Mouse (Mus musculus) olfactory bulb, adult 2 months (tissue): ENCODE measurements around the gene Abi3.

Source experiments
- CTCF ChIP-seq: fragments of 200-500 bp; IDR thresholded peaks from 2 replicates; pipeline ENCODE4 v1.5.1; 2012; ENCODE audit warnings: low read depth, mild to moderate bottlenecking, low read length, moderate library complexity; ENCODE audit not compliant: insufficient read depth
- POLR2A ChIP-seq: fragments of 200-500 bp; IDR thresholded peaks from 2 replicates; pipeline ENCODE4 v1.6.1; 2012; ENCODE audit warnings: mild to moderate bottlenecking, low read depth, low read length, moderate library complexity; ENCODE audit not compliant: insufficient read depth

GRCm38 (mm10) chr11:95811741-95812140, 30.5 kb downstream of the Abi3 start:
- TF ChIP-seq CTCF (no peak), POLR2A (no peak)
